Mouse (Mus musculus) midbrain, embryonic 16.5 days (tissue): ENCODE results near the gene Dnajc9. TPM values are rescaled to one million over a fixed set of nuclear protein-coding genes. Genes with fewer than 3 reads are reported as not detected.

Experiments used
- ATAC-seq: fragments of 200-750 bp; cut with Nextera tagmentation; 2 replicates; pipeline ENCODE4 v1.8.0; 2017; ENCODE audit warnings: moderate TSS enrichment
- H3K27ac ChIP-seq: fragments of 300-500 bp; sonication (generic); 2 replicates; pipeline ENCODE4 v1.5.1; 2014; ENCODE audit warnings: mild to moderate bottlenecking, low read length, mixed read lengths
- H3K27me3 ChIP-seq: fragments of 300-500 bp; sonication (generic); 2 replicates; pipeline ENCODE4 v1.6.1; 2014; ENCODE audit warnings: low read depth, low read length, mixed read lengths; ENCODE audit not compliant: control insufficient read depth, insufficient read depth
- H3K36me3 ChIP-seq: fragments of 300-500 bp; sonication (generic); 2 replicates; pipeline ENCODE4 v1.6.1; 2014; ENCODE audit warnings: mild to moderate bottlenecking, low read length, moderate library complexity, mixed read lengths; ENCODE audit not compliant: control insufficient read depth, insufficient read depth
- H3K4me1 ChIP-seq: fragments of 300-500 bp; sonication (generic); 2 replicates; pipeline ENCODE4 v1.6.1; 2014; ENCODE audit warnings: mild to moderate bottlenecking, low read length, mixed read lengths; ENCODE audit not compliant: control insufficient read depth, insufficient read depth
- H3K4me2 ChIP-seq: fragments of 300-500 bp; sonication (generic); 2 replicates; pipeline ENCODE4 v1.6.1; 2014; ENCODE audit warnings: mild to moderate bottlenecking, low read length, mixed read lengths
- H3K4me3 ChIP-seq: fragments of 300-500 bp; sonication (generic); 2 replicates; pipeline ENCODE4 v1.5.1; 2014; ENCODE audit warnings: low read depth, mild to moderate bottlenecking, low read length, moderate library complexity, mixed read lengths
- H3K9ac ChIP-seq: fragments of 300-500 bp; sonication (generic); 2 replicates; pipeline ENCODE4 v1.6.1; 2014; ENCODE audit warnings: low read depth, low read length, mixed read lengths
- H3K9me3 ChIP-seq: fragments of 300-500 bp; sonication (generic); replicated peaks from 2 replicates; pipeline ENCODE4 v1.6.1; 2014; ENCODE audit warnings: mild to moderate bottlenecking, low read length, mixed read lengths; ENCODE audit not compliant: control insufficient read depth, poor library complexity, severe bottlenecking
- WGBS: fragments of 180-500 bp; shearing (Covaris S2); extraction: QIAGEN DNeasy Blood & Tissue Kit; methylation state at CpG from one replicate; pipeline ENCODE4 v1.1.7; 2014; 5-methylcytosine and 5-hydroxymethylcytosine counted together
- polyA plus RNA-seq: library from polyadenylated mRNA; unstranded; fragments of >200 nt; fragmentation: Nextera tagmentation; extraction: Ambion mirVana; gene quantifications from 2 replicates; pipeline ENCODE4 v1.2.1, GENCODE M21; 2015

Dnajc9 gene
- 123 and 124 TPM in 2 replicates for polyA plus RNA-seq

GRCm38 (mm10) chr14:20388441-20389129 lies at the start of gene Dnajc9:
Dnajc9 (minus strand) TSS chr14:20388910.
- Histone ChIP-seq H3K9me3 (no peaks in the 10 kb centered on the region), H3K4me2 (peak within 1 kb of the TSS; percentile 90), H3K4me1 (peaks cover 43% of the 10 kb centered on the region), H3K4me3 (peak within 1 kb of the TSS; percentile 91), H3K27me3 (no peaks in the 10 kb centered on the region), H3K36me3 (peaks cover 4% of the 10 kb centered on the region), H3K9ac (peak within 1 kb of the TSS; percentile 81), H3K27ac (peak within 1 kb of the TSS; percentile 84)
- WGBS, result under 1% methylated on average over 59 of the region's 59 CpGs
- ATAC-seq, result peak; percentile 71

- H3K4me1 ChIP-seq, result no peaks in the 10 kb centered on the region
- no peak overlapping the region for H3K4me3 ChIP-seq
- WGBS, result 80% methylated on average over 6 of the region's 6 CpGs
- H3K36me3 ChIP-seq, result no peaks in the 10 kb centered on the region
- H3K9ac ChIP-seq, result no peak overlapping the region
- H3K27me3 ChIP-seq, result no peaks in the 10 kb centered on the region
- no peaks in the 10 kb centered on the region for H3K9me3 ChIP-seq
- H3K27ac ChIP-seq, result no peak overlapping the region
- ATAC-seq, result no peak
- no peak overlapping the region for H3K4me2 ChIP-seq
Observed at GRCm38 (mm10) chr14:20436976-20437375, 48.3 kb upstream of the Dnajc9 start.

- Histone ChIP-seq H3K4me3 (no peak overlapping the region), H3K27ac (no peak overlapping the region), H3K4me2 (no peak overlapping the region), H3K27me3 (no peaks in the 10 kb centered on the region), H3K9ac (no peak overlapping the region), H3K9me3 (no peaks in the 10 kb centered on the region), H3K4me1 (no peaks in the 10 kb centered on the region), H3K36me3 (no peaks in the 10 kb centered on the region)
- ATAC-seq, result no peak
- WGBS, result 92% methylated on average over 4 of the region's 4 CpGs
Observed at GRCm38 (mm10) chr14:20432420-20432819, 43.7 kb upstream of the Dnajc9 start.

- 85% methylated on average over 6 of the region's 6 CpGs for WGBS
- Histone ChIP-seq H3K4me3 (no peak overlapping the region), H3K27me3 (no peaks in the 10 kb centered on the region), H3K4me2 (no peak overlapping the region), H3K9me3 (no peaks in the 10 kb centered on the region), H3K9ac (no peak overlapping the region), H3K27ac (no peak overlapping the region), H3K4me1 (no peaks in the 10 kb centered on the region), H3K36me3 (no peaks in the 10 kb centered on the region)
- no peak for ATAC-seq
Observed at GRCm38 (mm10) chr14:20431726-20432125, 43.0 kb upstream of the Dnajc9 start.

- 70% methylated on average over 1 of the region's 1 CpGs for WGBS
- Histone ChIP-seq H3K27ac (no peak overlapping the region), H3K27me3 (no peaks in the 10 kb centered on the region), H3K4me3 (no peak overlapping the region), H3K4me2 (no peak overlapping the region), H3K36me3 (no peaks in the 10 kb centered on the region), H3K9me3 (no peaks in the 10 kb centered on the region), H3K9ac (no peak overlapping the region), H3K4me1 (no peaks in the 10 kb centered on the region)
- ATAC-seq, result no peak
Observed at GRCm38 (mm10) chr14:20429833-20430232, 41.1 kb upstream of the Dnajc9 start.

- H3K4me3 ChIP-seq, result no peak overlapping the region
Observed at GRCm38 (mm10) chr14:20428593-20428992, 39.9 kb upstream of the Dnajc9 start.

GRCm38 (mm10) chr14:20423046-20423445 lies 34.3 kb upstream of the Dnajc9 start:
- 89% methylated on average over 6 of the region's 6 CpGs for WGBS
- no peaks in the 10 kb centered on the region for H3K27me3 ChIP-seq
- H3K36me3 ChIP-seq, result no peaks in the 10 kb centered on the region
- no peak overlapping the region for H3K27ac ChIP-seq
- no peaks in the 10 kb centered on the region for H3K9me3 ChIP-seq
- no peak overlapping the region for H3K4me3 ChIP-seq
- no peak for ATAC-seq
- H3K4me1 ChIP-seq, result no peaks in the 10 kb centered on the region
- H3K4me2 ChIP-seq, result no peak overlapping the region
- no peak overlapping the region for H3K9ac ChIP-seq

More at GRCm38 (mm10) chr14:20428593-20428992, 39.9 kb upstream of the Dnajc9 start:
- 30% methylated on average over 1 of the region's 1 CpGs for WGBS
- no peaks in the 10 kb centered on the region for H3K36me3 ChIP-seq
- H3K27me3 ChIP-seq, result no peaks in the 10 kb centered on the region
- no peak for ATAC-seq
- H3K4me2 ChIP-seq, result no peak overlapping the region
- no peak overlapping the region for H3K27ac ChIP-seq
- no peaks in the 10 kb centered on the region for H3K4me1 ChIP-seq
- H3K9me3 ChIP-seq, result no peaks in the 10 kb centered on the region
- no peak overlapping the region for H3K9ac ChIP-seq

GRCm38 (mm10) chr14:20422257-20422656 lies 33.5 kb upstream of the Dnajc9 start:
- Histone ChIP-seq H3K27me3 (no peaks in the 10 kb centered on the region), H3K9me3 (no peaks in the 10 kb centered on the region), H3K4me2 (no peak overlapping the region), H3K4me1 (no peaks in the 10 kb centered on the region), H3K36me3 (no peaks in the 10 kb centered on the region), H3K9ac (no peak overlapping the region), H3K4me3 (no peak overlapping the region), H3K27ac (no peak overlapping the region)
- no peak for ATAC-seq
- WGBS, result 78% methylated on average over 7 of the region's 7 CpGs

GRCm38 (mm10) chr14:20400071-20400470 lies 11.4 kb upstream of the Dnajc9 start:
- ATAC-seq, result no peak
- H3K9me3 ChIP-seq, result no peaks in the 10 kb centered on the region

More at GRCm38 (mm10) chr14:20400071-20400470, 11.4 kb upstream of the Dnajc9 start:
- H3K36me3 ChIP-seq, result no peaks in the 10 kb centered on the region
- H3K4me3 ChIP-seq, result no peak overlapping the region
- H3K27me3 ChIP-seq, result no peaks in the 10 kb centered on the region
- H3K4me1 ChIP-seq, result no peaks in the 10 kb centered on the region
- H3K9ac ChIP-seq, result no peak overlapping the region
- no peak overlapping the region for H3K27ac ChIP-seq
- H3K4me2 ChIP-seq, result no peak overlapping the region
- 57% methylated on average over 1 of the region's 1 CpGs for WGBS
